Mouse (Mus musculus) stomach, postnatal 0 days (tissue): ENCODE results near the gene Ttll9. TPM values are rescaled to one million over a fixed set of nuclear protein-coding genes. Genes with fewer than 3 reads are reported as not detected.

ENCODE experiments used
- ATAC-seq: fragments of 200-750 bp; cut with Nextera tagmentation; 2 replicates; pipeline ENCODE4 v1.8.0; 2017; ENCODE audit not compliant: low FRiP score, low TSS enrichment
- DNase-seq: peaks from one replicate; pipeline ENCODE4 v3.0.0-alpha.2; 2016; ENCODE audit warnings: low spot score
- H3K27ac ChIP-seq: fragments of 300-500 bp; sonication (generic); replicated peaks from 2 replicates; pipeline ENCODE4 v1.5.1; 2014; ENCODE audit warnings: mild to moderate bottlenecking, control low read depth
- H3K27me3 ChIP-seq: fragments of 300-500 bp; sonication (generic); 2 replicates; pipeline ENCODE4 v1.6.1; 2014; ENCODE audit warnings: low read length; ENCODE audit not compliant: control insufficient read depth, insufficient read depth
- H3K36me3 ChIP-seq: fragments of 300-500 bp; sonication (generic); 2 replicates; pipeline ENCODE4 v1.6.1; 2014; ENCODE audit warnings: low read length, mixed read lengths; ENCODE audit not compliant: control insufficient read depth, insufficient read depth
- H3K4me1 ChIP-seq: fragments of 300-500 bp; sonication (generic); replicated peaks from 2 replicates; pipeline ENCODE4 v1.6.1; 2014; ENCODE audit warnings: antibody characterized with exemption; ENCODE audit not compliant: control insufficient read depth, insufficient read depth
- H3K4me2 ChIP-seq: fragments of 300-500 bp; sonication (generic); replicated peaks from 2 replicates; pipeline ENCODE4 v1.6.1; 2014; ENCODE audit warnings: low read depth, mild to moderate bottlenecking, control low read depth, moderate library complexity
- H3K4me3 ChIP-seq: fragments of 300-500 bp; sonication (generic); 2 replicates; pipeline ENCODE4 v1.5.1; 2014; ENCODE audit warnings: low read depth, low read length, control low read depth
- H3K9ac ChIP-seq: fragments of 300-500 bp; sonication (generic); 2 replicates; pipeline ENCODE4 v1.6.1; 2014; ENCODE audit warnings: mild to moderate bottlenecking, low read length, control low read depth, mixed read lengths
- H3K9me3 ChIP-seq: fragments of 300-500 bp; sonication (generic); 2 replicates; pipeline ENCODE4 v1.6.1; 2016; ENCODE audit warnings: low read length; ENCODE audit not compliant: control insufficient read depth
- CTCF ChIP-seq: IDR thresholded peaks from 2 replicates; pipeline ENCODE4 v1.5.1; 2016; ENCODE audit warnings: antibody characterized with exemption, low read depth, mild to moderate bottlenecking, moderate library complexity
- EP300 ChIP-seq: optimal IDR thresholded peaks from 2 replicates; pipeline ENCODE3; 2016; ENCODE audit warnings: antibody characterized with exemption
- WGBS: fragments of 180-500 bp; shearing (Covaris S2); extraction: QIAGEN DNeasy Blood & Tissue Kit; methylation state at CpG from one replicate; pipeline ENCODE4 v1.1.7; 2014; 5-methylcytosine and 5-hydroxymethylcytosine counted together
- polyA plus RNA-seq: library from polyadenylated mRNA; unstranded; fragments of >200 nt; fragmentation: Nextera tagmentation; extraction: Ambion mirVana; gene quantifications from 2 replicates; pipeline ENCODE4 v1.2.1, GENCODE M21; 2015

Ttll9 gene
- polyA plus RNA-seq, 1 experiment from 2014 or later = not detected

GRCm38 (mm10) chr2:153031126-153032082 is 69.1 kb downstream of the Ttll9 start, which contains the start of gene Xkr7:
Xkr7 (plus strand) TSS chr2:153031852.
- Histone ChIP-seq H3K4me2 (peak within 1 kb of the TSS; percentile 56), H3K9ac (no peak within 1 kb of the TSS), H3K27me3 (peaks cover 10% of the 10 kb centered on the region; the same call in 1 of the 2 replicates), H3K27ac (no peak within 1 kb of the TSS), H3K4me1 (no peaks in the 10 kb centered on the region; the same call in 1 of the 2 replicates), H3K9me3 (no peaks in the 10 kb centered on the region), H3K4me3 (peak within 1 kb of the TSS; percentile 31), H3K36me3 (no peaks in the 10 kb centered on the region)
- no peak for TF ChIP-seq EP300
- no peak for TF ChIP-seq CTCF
- 3% methylated on average over 30 of the region's 54 CpGs for WGBS
- DNase-seq (no peak), ATAC-seq (peak; percentile 45)

GRCm38 (mm10) chr2:153032083-153032842 is 70.0 kb downstream of the Ttll9 start:
- peak overlapping the region; percentile 56 for H3K4me2 ChIP-seq
- no peak overlapping the region for H3K9ac ChIP-seq
- H3K4me3 ChIP-seq = peak overlapping the region; percentile 31
- ATAC-seq (peak; percentile 67), DNase-seq (peak; percentile 82)
- H3K27me3 ChIP-seq = peaks cover 10% of the 10 kb centered on the region; the same call in 1 of the 2 replicates
- no peaks in the 10 kb centered on the region for H3K9me3 ChIP-seq
- no peaks in the 10 kb centered on the region for H3K36me3 ChIP-seq
- no peaks in the 10 kb centered on the region; the same call in 1 of the 2 replicates for H3K4me1 ChIP-seq
- no peak for TF ChIP-seq EP300
- peak; percentile 25; the same call in 1 of the 2 replicates for TF ChIP-seq CTCF
- WGBS = 2% methylated on average over 43 of the region's 58 CpGs
- no peak overlapping the region for H3K27ac ChIP-seq

- Histone ChIP-seq H3K27me3 (peaks cover 10% of the 10 kb centered on the region; the same call in 1 of the 2 replicates), H3K4me2 (no peak overlapping the region), H3K36me3 (no peaks in the 10 kb centered on the region), H3K9me3 (no peaks in the 10 kb centered on the region), H3K27ac (no peak overlapping the region), H3K9ac (no peak overlapping the region), H3K4me3 (no peak overlapping the region), H3K4me1 (no peaks in the 10 kb centered on the region; the same call in 1 of the 2 replicates)
- ATAC-seq (no peak), DNase-seq (no peak)
- TF ChIP-seq CTCF = no peak
- no peak for TF ChIP-seq EP300
- 13% methylated on average over 4 of the region's 4 CpGs for WGBS
Measured at GRCm38 (mm10) chr2:153032973-153033372, 70.7 kb downstream of the Ttll9 start.

DNA sequence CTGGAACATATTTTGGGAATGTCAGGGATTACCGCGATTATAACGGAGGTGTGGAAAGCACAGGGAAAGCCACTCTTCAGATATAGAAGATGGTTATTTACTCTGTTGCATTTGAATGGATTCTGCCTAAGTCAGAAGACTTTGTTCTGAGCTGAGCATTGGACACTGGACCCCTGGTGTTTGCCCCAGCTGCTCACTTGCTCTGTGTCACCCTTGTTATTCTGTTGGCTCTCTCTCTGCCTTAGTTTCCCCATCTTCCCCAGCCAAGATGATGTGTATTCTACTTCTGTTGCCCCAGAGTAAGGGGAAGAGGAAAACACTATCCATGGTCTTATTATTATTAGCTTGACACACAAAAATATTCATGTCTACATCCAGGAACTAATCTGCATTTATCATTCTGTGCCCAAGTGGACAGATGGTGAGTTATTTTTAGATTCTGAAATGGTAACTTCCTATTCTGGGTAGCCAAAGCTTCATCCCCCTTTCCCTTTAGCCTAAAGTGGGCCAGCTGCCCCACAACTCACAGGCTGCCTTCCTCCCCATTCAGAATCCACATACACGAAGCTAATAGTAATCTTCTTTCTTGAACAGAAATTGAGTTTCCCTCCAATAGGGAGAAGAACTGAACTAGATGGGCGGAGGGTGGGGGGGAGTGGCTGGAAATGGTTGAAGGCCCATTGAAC is 71.4 kb downstream of the Ttll9 start:
- H3K27ac ChIP-seq = no peak overlapping the region
- TF ChIP-seq EP300 (no peak), CTCF (no peak)
- H3K27me3 ChIP-seq = peaks cover 10% of the 10 kb centered on the region; the same call in 1 of the 2 replicates
- no peak overlapping the region for H3K4me3 ChIP-seq
- ATAC-seq (no peak), DNase-seq (no peak)
- no peaks in the 10 kb centered on the region; the same call in 1 of the 2 replicates for H3K4me1 ChIP-seq
- no peak overlapping the region for H3K9ac ChIP-seq
- no peak overlapping the region for H3K4me2 ChIP-seq
- no peaks in the 10 kb centered on the region for H3K9me3 ChIP-seq
- 63% methylated on average over 5 of the region's 5 CpGs for WGBS
- no peaks in the 10 kb centered on the region for H3K36me3 ChIP-seq

DNA sequence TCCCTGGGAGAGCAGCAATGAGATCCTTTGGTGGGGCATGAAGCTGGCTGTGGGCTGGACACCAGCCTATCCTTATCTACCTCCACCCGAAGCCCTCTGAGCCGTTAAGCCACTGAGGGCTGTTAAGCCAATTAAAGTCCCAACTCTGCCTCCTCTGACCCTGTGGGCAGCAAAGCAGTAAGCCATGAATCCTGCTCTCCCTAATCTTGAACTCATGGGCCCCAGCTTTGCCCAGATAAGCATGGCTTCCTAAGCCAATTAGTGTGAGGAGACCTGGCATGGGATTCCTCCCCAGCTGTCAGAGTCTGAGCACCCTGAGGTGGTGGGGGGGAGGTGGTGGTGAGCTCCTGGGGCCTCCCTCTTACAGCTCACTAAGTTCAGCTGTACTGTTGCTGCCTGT is 74.4 kb downstream of the Ttll9 start:
- Histone ChIP-seq H3K9ac (no peak overlapping the region), H3K4me3 (no peak overlapping the region), H3K9me3 (no peaks in the 10 kb centered on the region), H3K36me3 (no peaks in the 10 kb centered on the region), H3K4me1 (no peaks in the 10 kb centered on the region; the same call in 1 of the 2 replicates), H3K27me3 (peaks cover 6% of the 10 kb centered on the region; the same call in 1 of the 2 replicates), H3K4me2 (no peak overlapping the region), H3K27ac (no peak overlapping the region)
- ATAC-seq (no peak), DNase-seq (no peak)
- TF ChIP-seq EP300 = no peak
- WGBS = 29% methylated on average over 2 of the region's 2 CpGs
